Mouse (Mus musculus) spleen, postnatal 14 days (tissue): ENCODE measurements around the gene Olfr1037.
"Not testable (repeated sequence)": the region's sequence is repeated elsewhere in the genome, so short reads cannot be mapped to it uniquely, and the experiment has no call there.

Experiments used
- DNase-seq, 2 experiments: peaks; one replicate each; pipeline ENCODE4 v3.0.0; 2021 to 2022; ENCODE audit warnings: low spot score in 2 of 2

Gene Olfr1037

GRCm38 (mm10) chr2:86087285-86087684, at the start of gene Olfr1037:
Gene Olfr1037 (minus strand): TSS chr2:86087385.
- no peak for DNase-seq

- no peak for DNase-seq
Observed at GRCm38 (mm10) chr2:86135828-86136227, 48.6 kb upstream of the Olfr1037 start, which contains the start of gene Olfr1039. Gene Olfr1039 (minus strand): TSS chr2:86135928.

- DNase-seq = not testable (repeated sequence)
Observed at GRCm38 (mm10) chr2:86080478-86080877, 6.7 kb downstream of the Olfr1037 start.

- DNase-seq = not testable (repeated sequence)
Observed at GRCm38 (mm10) chr2:86073692-86074091, 13.5 kb downstream of the Olfr1037 start, which contains the start of gene Olfr1036. Gene Olfr1036 (plus strand): TSS chr2:86073992.

- no peak for DNase-seq
Observed at GRCm38 (mm10) chr2:86070189-86070588, 17.0 kb downstream of the Olfr1037 start.

GRCm38 (mm10) chr2:86063766-86064165, 23.4 kb downstream of the Olfr1037 start:
- not testable (repeated sequence) for DNase-seq

GRCm38 (mm10) chr2:86050777-86051176, 36.4 kb downstream of the Olfr1037 start:
- DNase-seq = not testable (repeated sequence)

- DNase-seq = no peak
Observed at GRCm38 (mm10) chr2:86045561-86045960, 41.6 kb downstream of the Olfr1037 start, which contains the start of gene Olfr1034. Gene Olfr1034 (plus strand): TSS chr2:86045861.
